In the genomic region with DNA sequence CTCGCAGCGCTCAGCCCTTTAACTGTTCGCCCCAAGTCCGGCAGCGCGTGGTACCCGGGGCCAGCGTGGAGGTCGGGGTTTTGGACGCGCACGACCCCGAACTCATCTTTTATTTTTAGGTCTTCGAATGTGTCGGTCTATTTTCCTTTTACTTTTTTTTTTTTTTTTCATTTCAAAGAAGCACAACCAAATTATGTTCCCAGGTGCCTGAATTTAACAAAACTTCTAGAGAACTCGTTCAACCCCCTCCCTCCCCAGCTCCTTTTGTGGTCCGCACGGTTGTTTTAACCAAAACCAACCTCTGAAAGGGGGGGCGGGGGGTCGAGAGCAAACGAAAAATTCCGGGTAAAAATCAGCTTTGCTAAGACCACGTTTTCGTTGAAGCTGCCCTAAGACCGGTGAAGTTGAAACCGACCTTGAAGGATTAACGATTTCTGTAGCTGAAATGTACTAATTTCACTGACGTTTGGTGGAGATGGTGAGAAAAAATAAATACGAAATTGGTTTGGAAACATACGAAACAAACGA, we compare ENCODE assay signal across 8 mouse cellular contexts. TPM values are rescaled to one million over a fixed set of nuclear protein-coding genes. Genes with fewer than 3 reads are reported as not detected.
A peak's percentile ranks its signal among the peaks of the same experiment; 100 is the strongest.
DNase-seq lines count a peak whose midpoint lies in the region; ATAC-seq and TF ChIP-seq lines count a peak whose summit lies in the region.

No protein-coding gene starts in this region.

- intact Hi-C loops in left cerebral cortex, postnatal 10 days (cut with DNase I), result loop anchor here (5.0 to 10.0 kb wide), 2 partner anchors 184 to 1959 kb away; partner anchors contain the start of gene Gpnmb

- 0 out of 2 replicates have a peak, but pooled peaks cover under 1% of the 10 kb centered on the region for H3K4me1 ChIP-seq in kidney, embryonic 14.5 days (ENCODE audit: control insufficient read depth, insufficient read depth, low read length)
- peaks cover 2% of the 10 kb centered on the region; the same call in 1 of the 2 replicates for H3K4me1 ChIP-seq in forebrain, postnatal 0 days (ENCODE audit: insufficient read depth)
- H3K4me1 ChIP-seq in liver, embryonic 15.5 days (replicated peaks), result peaks cover 24% of the 10 kb centered on the region

- H3K27me3 ChIP-seq in kidney, embryonic 14.5 days (ENCODE audit: control insufficient read depth, insufficient read depth, low read length), result 0 out of 2 replicates have a peak, but pooled peaks cover 4% of the 10 kb centered on the region
- peaks cover 12% of the 10 kb centered on the region; the same call in 1 of the 2 replicates for H3K27me3 ChIP-seq in forebrain, postnatal 0 days (ENCODE audit: insufficient read depth, low read length)
- H3K27me3 ChIP-seq in liver, embryonic 15.5 days, result no peaks in the 10 kb centered on the region

- peak overlapping the region; percentile 63 for H3K4me3 ChIP-seq in kidney, embryonic 14.5 days (ENCODE audit: low read length)
- peak overlapping the region; percentile 51 for H3K4me3 ChIP-seq in forebrain, postnatal 0 days (ENCODE audit: low read depth, low read length)
- H3K4me3 ChIP-seq in liver, embryonic 15.5 days (replicated peaks), result peak overlapping the region; percentile 68

- H3K27ac ChIP-seq in kidney, embryonic 14.5 days (ENCODE audit: low read depth, low read length), result no peak overlapping the region
- no peak overlapping the region for H3K27ac ChIP-seq in forebrain, postnatal 0 days (ENCODE audit: low read depth, low read length)
- peak overlapping the region; percentile 83 for H3K27ac ChIP-seq in liver, embryonic 15.5 days (replicated peaks)

- ATAC-seq in kidney, embryonic 14.5 days (ENCODE audit: low FRiP score, low TSS enrichment), result no peak
- no peak for ATAC-seq in forebrain, postnatal 0 days
- ATAC-seq in liver, embryonic 15.5 days (ENCODE audit: insufficient read depth), result no peak

- H3K4me2 ChIP-seq in kidney, embryonic 14.5 days (replicated peaks; ENCODE audit: low read depth, low read length), result peak overlapping the region; percentile 86
- peak overlapping the region; percentile 57 for H3K4me2 ChIP-seq in forebrain, postnatal 0 days (ENCODE audit: low read depth)
- H3K4me2 ChIP-seq in liver, embryonic 15.5 days, result peak overlapping the region; percentile 80

- WGBS in kidney, embryonic 14.5 days, result under 1% methylated on average over 31 of the region's 31 CpGs
- WGBS in forebrain, postnatal 0 days, result under 1% methylated on average over 31 of the region's 31 CpGs
- WGBS in liver, embryonic 15.5 days (ENCODE audit: insufficient replicate concordance), result under 1% methylated on average over 31 of the region's 31 CpGs

- DNase-seq in kidney, adult 18-20 months, result no peak
- DNase-seq in R1 (ENCODE audit: low read depth, low spot score), result peak; percentile 72
- peak; percentile 81 for DNase-seq in forebrain, postnatal 0 days
- no peak for DNase-seq in layer of hippocampus, adult 18-20 months (ENCODE audit: low spot score in 2 of 2)
- DNase-seq in left cerebral cortex, postnatal 10 days (ENCODE audit: extremely low spot score in 1 of 2, low spot score in 2 of 2), result no peak
- DNase-seq in T-cell, adult 2 months (ENCODE audit: low spot score), result no peak

- no peaks in the 10 kb centered on the region for H3K9me3 ChIP-seq in kidney, embryonic 14.5 days (ENCODE audit: control insufficient read depth, low read length)
- no peaks in the 10 kb centered on the region for H3K9me3 ChIP-seq in forebrain, postnatal 0 days (ENCODE audit: low read length)
- H3K9me3 ChIP-seq in liver, embryonic 15.5 days (replicated peaks), result no peaks in the 10 kb centered on the region

- no peaks in the 10 kb centered on the region for H3K36me3 ChIP-seq in kidney, embryonic 14.5 days (ENCODE audit: control insufficient read depth, insufficient read depth, low read length)
- H3K36me3 ChIP-seq in forebrain, postnatal 0 days (ENCODE audit: insufficient read depth), result no peaks in the 10 kb centered on the region
- no peaks in the 10 kb centered on the region for H3K36me3 ChIP-seq in liver, embryonic 15.5 days (replicated peaks)

- H3K9ac ChIP-seq in kidney, embryonic 14.5 days (ENCODE audit: low read depth, low read length), result peak overlapping the region; percentile 3; the same call in 1 of the 2 replicates
- no peak overlapping the region for H3K9ac ChIP-seq in forebrain, postnatal 0 days
- peak overlapping the region; percentile 73 for H3K9ac ChIP-seq in liver, embryonic 15.5 days

- no peak for TF ChIP-seq CTCF in forebrain, postnatal 0 days (IDR thresholded peaks at IDR 0.05; ENCODE audit: low read depth)

RNA-seq across cellular contexts. Expression of gene Igf2bp3, which starts 3.6 kb away (rescaled TPM):
- polyA plus RNA-seq in kidney, embryonic 14.5 days (2014; fragmentation: Nextera tagmentation; extraction: Ambion mirVana), result 56.0 and 73.4 TPM in 2 replicates
- total RNA-seq in forebrain, postnatal 0 days (2014; rRNA removed), result 9.1 and 12.8 TPM in 2 replicates
- 12.3 and 13.5 TPM in 2 replicates for polyA plus RNA-seq in forebrain, postnatal 0 days (2015; fragmentation: Nextera tagmentation; extraction: Ambion mirVana)
- polyA plus RNA-seq in liver, embryonic 15.5 days (2015; fragmentation: Nextera tagmentation; extraction: Ambion mirVana), result 16.3 and 18.5 TPM in 2 replicates
- total RNA-seq in layer of hippocampus, adult 18-20 months (2021), result not detected
- total RNA-seq in left cerebral cortex, postnatal 10 days (2021), result 1 to 10 TPM; 1.2 TPM

RNA-seq across cellular contexts. Expression of gene Tra2a, which starts 45.5 kb away (rescaled TPM):
- polyA plus RNA-seq in kidney, embryonic 14.5 days (2014; fragmentation: Nextera tagmentation; extraction: Ambion mirVana), result 60.1 and 136 TPM in 2 replicates
- total RNA-seq in forebrain, postnatal 0 days (2014; rRNA removed), result 75.7 and 81.7 TPM in 2 replicates
- polyA plus RNA-seq in forebrain, postnatal 0 days (2015; fragmentation: Nextera tagmentation; extraction: Ambion mirVana), result 43.5 and 45.9 TPM in 2 replicates
- polyA plus RNA-seq in liver, embryonic 15.5 days (2015; fragmentation: Nextera tagmentation; extraction: Ambion mirVana), result 41.2 and 42.3 TPM in 2 replicates
- 10 to 100 TPM; 79.8 to 85.1 TPM for total RNA-seq in layer of hippocampus, adult 18-20 months (2021)
- 10 to 100 TPM; 66.7 to 68.8 TPM for total RNA-seq in left cerebral cortex, postnatal 10 days (2021)

Comparison
In these comparisons a context has a peak if more than half of its experiments do, and no peak if none do; other contexts are left out.
1. DNase-seq: peak in R1 (single experiment) and forebrain, postnatal 0 days (single experiment); none in kidney, adult 18-20 months (single experiment), layer of hippocampus, adult 18-20 months (0 of 2), left cerebral cortex, postnatal 10 days (0 of 2) and T-cell, adult 2 months (single experiment).
2. Peak in every context shown above with its lines, with median percentiles within 50 percentile points of each other: H3K4me2 ChIP-seq and H3K4me3 ChIP-seq.